Mouse (Mus musculus) forebrain, embryonic 16.5 days (tissue): ENCODE measurements around the gene Sema6d. TPM values are rescaled to one million over a fixed set of nuclear protein-coding genes. Genes with fewer than 3 reads are reported as not detected.

Experiments
- ATAC-seq: fragments of 200-750 bp; cut with Nextera tagmentation; 2 replicates; pipeline ENCODE4 v1.8.0; 2017; ENCODE audit warnings: mild to moderate bottlenecking, moderate library complexity
- H3K27ac ChIP-seq: fragments of 300-500 bp; sonication (generic); 2 replicates; pipeline ENCODE4 v1.5.1; 2014; ENCODE audit warnings: low read length, control low read depth
- H3K27me3 ChIP-seq: fragments of 300-500 bp; sonication (generic); replicated peaks from 2 replicates; pipeline ENCODE4 v1.6.1; 2014; ENCODE audit warnings: low read length; ENCODE audit not compliant: control insufficient read depth, insufficient read depth
- H3K36me3 ChIP-seq: fragments of 300-500 bp; sonication (generic); 2 replicates; pipeline ENCODE4 v1.6.1; 2014; ENCODE audit not compliant: control insufficient read depth, insufficient read depth
- H3K4me1 ChIP-seq: fragments of 300-500 bp; sonication (generic); replicated peaks from 2 replicates; pipeline ENCODE4 v1.6.1; 2014; ENCODE audit warnings: low read length; ENCODE audit not compliant: control insufficient read depth, insufficient read depth
- H3K4me2 ChIP-seq: fragments of 300-500 bp; sonication (generic); 2 replicates; pipeline ENCODE4 v1.6.1; 2014; ENCODE audit warnings: mild to moderate bottlenecking, low read length, control low read depth
- H3K4me3 ChIP-seq: fragments of 300-500 bp; sonication (generic); replicated peaks from 2 replicates; pipeline ENCODE4 v1.5.1; 2014; ENCODE audit warnings: mild to moderate bottlenecking, low read length, control low read depth
- H3K9ac ChIP-seq: fragments of 300-500 bp; sonication (generic); replicated peaks from 2 replicates; pipeline ENCODE4 v1.6.1; 2014; ENCODE audit warnings: low read depth, low read length, control low read depth
- H3K9me3 ChIP-seq: fragments of 300-500 bp; sonication (generic); 2 replicates; pipeline ENCODE4 v1.6.1; 2016; ENCODE audit warnings: low read length; ENCODE audit not compliant: control insufficient read depth
- WGBS: fragments of 180-500 bp; shearing (Covaris S2); extraction: QIAGEN DNeasy Blood & Tissue Kit; methylation state at CpG from one replicate; pipeline ENCODE4 v1.1.7; 2014; 5-methylcytosine and 5-hydroxymethylcytosine counted together
- polyA plus RNA-seq: library from polyadenylated mRNA; unstranded; fragments of >200 nt; fragmentation: Nextera tagmentation; extraction: Ambion mirVana; gene quantifications from 2 replicates; pipeline ENCODE4 v1.2.1, GENCODE M21; 2015

Sema6d gene
- polyA plus RNA-seq, 1 experiment from 2014 or later = 32.2 TPM

DNA sequence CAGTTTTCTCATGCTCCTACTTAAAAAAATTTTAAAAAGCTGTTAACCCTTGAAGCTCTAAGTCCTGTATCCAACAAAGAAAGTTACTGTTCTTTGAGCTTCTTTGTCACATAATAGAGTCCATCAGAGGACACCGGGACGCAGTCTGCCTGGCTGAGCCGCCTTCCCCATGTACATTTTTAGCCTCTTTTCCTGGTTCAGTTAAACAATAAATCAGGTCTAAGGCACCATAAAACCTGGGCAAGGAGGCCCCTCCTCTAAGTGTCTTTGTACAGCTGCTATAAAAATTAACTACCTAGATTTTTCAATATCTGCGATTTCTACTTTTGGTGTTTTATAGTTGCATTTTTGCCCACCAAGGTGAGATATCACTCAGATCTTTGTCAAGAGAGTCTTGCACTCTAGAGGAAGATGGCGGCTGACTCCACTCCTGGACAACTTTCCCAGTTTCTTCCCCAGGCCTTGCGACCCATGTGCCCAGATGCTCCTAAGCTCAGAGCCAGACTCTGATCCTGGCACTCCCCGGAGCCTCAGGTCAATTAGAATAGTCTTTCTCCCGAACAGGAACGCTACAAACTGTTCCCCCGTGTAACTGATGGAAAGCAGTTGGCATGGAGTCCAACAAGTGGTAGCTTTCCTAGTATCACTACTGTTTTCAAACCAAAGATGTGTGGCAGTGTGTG, 534.6 kb downstream of the Sema6d start:
- ATAC-seq = no peak
- Histone ChIP-seq H3K36me3 (no peaks in the 10 kb centered on the region), H3K9me3 (no peaks in the 10 kb centered on the region), H3K27me3 (no peaks in the 10 kb centered on the region), H3K4me1 (peaks cover 4% of the 10 kb centered on the region), H3K4me2 (no peak overlapping the region), H3K27ac (no peak overlapping the region), H3K9ac (no peak overlapping the region), H3K4me3 (no peak overlapping the region)
- 83% methylated on average over 10 of the region's 10 CpGs for WGBS

DNA sequence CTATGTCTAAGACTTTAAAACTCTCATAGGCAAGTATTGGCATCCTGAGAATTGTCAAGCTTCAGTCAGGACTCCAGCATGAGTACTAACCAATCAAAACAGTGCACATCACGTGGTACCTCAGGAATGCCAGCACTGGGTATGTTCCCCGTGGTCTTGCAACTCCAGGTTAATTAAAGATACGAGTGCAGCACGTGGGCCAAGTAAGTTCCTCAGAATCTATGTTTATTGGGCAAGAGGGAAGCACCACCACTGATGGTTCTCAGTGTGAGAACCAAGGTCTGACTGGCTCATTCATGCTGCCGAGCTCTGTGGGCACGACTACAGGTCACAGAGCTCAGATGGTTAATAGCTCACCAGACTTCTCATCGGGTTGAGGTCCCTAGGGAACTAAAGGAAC, 536.7 kb downstream of the Sema6d start:
- H3K9me3 ChIP-seq = no peaks in the 10 kb centered on the region
- no peaks in the 10 kb centered on the region for H3K27me3 ChIP-seq
- H3K4me2 ChIP-seq = no peak overlapping the region
- no peak overlapping the region for H3K27ac ChIP-seq
- H3K36me3 ChIP-seq = no peaks in the 10 kb centered on the region
- ATAC-seq = no peak
- H3K4me3 ChIP-seq = no peak overlapping the region
- H3K9ac ChIP-seq = no peak overlapping the region
- 86% methylated on average over 7 of the region's 7 CpGs for WGBS
- peaks cover 4% of the 10 kb centered on the region for H3K4me1 ChIP-seq

DNA sequence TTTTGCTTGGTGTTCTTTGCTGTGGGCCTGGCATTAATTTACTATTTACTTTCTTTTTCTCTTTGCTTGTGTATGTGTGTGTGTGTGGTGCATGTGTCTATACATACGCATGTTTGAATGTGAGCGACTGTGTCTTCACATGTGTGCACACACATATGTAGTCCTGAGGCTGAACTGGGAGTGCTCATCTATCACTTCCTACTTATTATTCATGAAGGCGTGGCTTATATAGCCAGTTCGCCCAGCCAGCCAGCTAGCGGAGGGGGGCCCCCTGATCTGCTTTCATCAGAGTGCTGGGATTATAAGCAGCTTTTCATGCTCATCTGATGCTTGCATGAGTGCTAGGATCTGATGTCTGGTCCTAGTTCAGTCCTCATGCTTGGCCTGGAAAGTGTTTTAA, 537.9 kb downstream of the Sema6d start:
- Histone ChIP-seq H3K4me3 (no peak overlapping the region), H3K27ac (no peak overlapping the region), H3K4me2 (no peak overlapping the region), H3K27me3 (no peaks in the 10 kb centered on the region), H3K9ac (no peak overlapping the region), H3K4me1 (peaks cover 4% of the 10 kb centered on the region), H3K9me3 (no peaks in the 10 kb centered on the region), H3K36me3 (no peaks in the 10 kb centered on the region)
- 56% methylated on average over 5 of the region's 5 CpGs for whole genome bisulfite sequencing
- ATAC-seq = no peak; the same call in 1 of the 2 replicates

GRCm38 (mm10) chr2:124628701-124629100, 538.9 kb downstream of the Sema6d start:
- Histone ChIP-seq H3K27me3 (no peaks in the 10 kb centered on the region), H3K9me3 (no peaks in the 10 kb centered on the region), H3K9ac (no peak overlapping the region), H3K36me3 (no peaks in the 10 kb centered on the region), H3K4me2 (no peak overlapping the region), H3K4me3 (no peak overlapping the region), H3K4me1 (peaks cover 4% of the 10 kb centered on the region), H3K27ac (no peak overlapping the region)
- 95% methylated on average over 7 of the region's 7 CpGs for WGBS
- no peak for ATAC-seq

- ATAC-seq = no peak
- no peaks in the 10 kb centered on the region for H3K36me3 ChIP-seq
- no peak overlapping the region for H3K4me2 ChIP-seq
- no peaks in the 10 kb centered on the region for H3K9me3 ChIP-seq
- no peak overlapping the region for H3K27ac ChIP-seq
- no peak overlapping the region for H3K9ac ChIP-seq
- H3K4me3 ChIP-seq = no peak overlapping the region
- WGBS = 89% methylated on average over 7 of the region's 7 CpGs
- no peaks in the 10 kb centered on the region for H3K27me3 ChIP-seq
- H3K4me1 ChIP-seq = peaks cover 14% of the 10 kb centered on the region
Observed at GRCm38 (mm10) chr2:124634400-124634998, 544.7 kb downstream of the Sema6d start.

DNA sequence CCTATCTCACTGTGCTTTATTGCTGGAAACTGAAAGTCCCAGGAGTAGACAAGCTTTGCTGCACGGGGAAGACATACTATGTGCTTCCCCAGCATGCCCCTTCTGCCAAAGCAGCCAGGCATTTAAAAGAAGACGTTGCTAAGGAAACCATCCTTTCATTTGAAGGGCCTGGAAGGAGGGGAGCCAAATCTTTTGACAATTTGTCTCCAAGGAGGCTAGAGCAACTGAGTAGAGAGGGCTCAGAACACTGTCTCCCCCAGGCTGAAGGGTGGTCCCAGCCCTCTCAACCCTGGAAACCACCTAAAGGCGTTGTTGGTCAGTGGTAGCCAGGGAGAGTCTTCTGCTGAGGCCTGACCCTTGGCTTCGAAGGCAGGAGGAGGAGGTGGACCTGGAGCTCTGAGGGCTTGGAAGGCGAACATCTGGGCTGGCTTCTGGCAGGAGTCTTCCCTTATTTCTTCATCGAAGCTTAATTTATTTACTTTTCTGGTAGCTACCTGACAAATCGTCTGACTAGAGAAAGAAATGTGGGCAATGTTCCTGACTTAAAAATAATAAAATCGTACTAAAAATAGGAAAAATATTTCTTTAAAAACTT, 545.6 kb downstream of the Sema6d start:
- Histone ChIP-seq H3K4me3 (no peak overlapping the region), H3K27me3 (no peaks in the 10 kb centered on the region), H3K4me1 (peaks cover 14% of the 10 kb centered on the region), H3K36me3 (no peaks in the 10 kb centered on the region), H3K27ac (no peak overlapping the region), H3K4me2 (no peak overlapping the region), H3K9ac (no peak overlapping the region), H3K9me3 (no peaks in the 10 kb centered on the region)
- 46% methylated on average over 8 of the region's 8 CpGs for WGBS
- ATAC-seq = no peak

GRCm38 (mm10) chr2:124637080-124637479, 547.3 kb downstream of the Sema6d start:
- WGBS = 20% methylated on average over 4 of the region's 4 CpGs
- Histone ChIP-seq H3K4me1 (peaks cover 19% of the 10 kb centered on the region), H3K9ac (no peak overlapping the region), H3K27me3 (no peaks in the 10 kb centered on the region), H3K27ac (no peak overlapping the region), H3K4me3 (no peak overlapping the region), H3K36me3 (no peaks in the 10 kb centered on the region), H3K4me2 (no peak overlapping the region), H3K9me3 (no peaks in the 10 kb centered on the region)
- ATAC-seq = no peak

GRCm38 (mm10) chr2:124639221-124639963, 549.6 kb downstream of the Sema6d start:
- Histone ChIP-seq H3K4me1 (peaks cover 19% of the 10 kb centered on the region), H3K27ac (no peak overlapping the region), H3K9ac (no peak overlapping the region), H3K4me3 (no peak overlapping the region), H3K36me3 (no peaks in the 10 kb centered on the region), H3K9me3 (no peaks in the 10 kb centered on the region), H3K4me2 (no peak overlapping the region), H3K27me3 (no peaks in the 10 kb centered on the region)
- 52% methylated on average over 5 of the region's 5 CpGs for WGBS
- ATAC-seq = no peak

- peak; percentile 78 for ATAC-seq
- Histone ChIP-seq H3K9ac (no peak overlapping the region), H3K36me3 (no peaks in the 10 kb centered on the region), H3K4me1 (peaks cover 12% of the 10 kb centered on the region), H3K27me3 (no peaks in the 10 kb centered on the region), H3K9me3 (no peaks in the 10 kb centered on the region), H3K27ac (peak overlapping the region; percentile 21; the same call in 1 of the 2 replicates), H3K4me3 (no peak overlapping the region), H3K4me2 (no peak overlapping the region)
- 35% methylated on average over 6 of the region's 6 CpGs for WGBS
Observed at GRCm38 (mm10) chr2:124640500-124641193, 550.9 kb downstream of the Sema6d start.
